Mouse (Mus musculus) hindbrain, embryonic 13.5 days (tissue): Measurements from ENCODE around the gene Bnipl. TPM values are rescaled to one million over a fixed set of nuclear protein-coding genes. Genes with fewer than 3 reads are reported as not detected.
A peak's percentile ranks its signal among the peaks of the same experiment; 100 is the strongest.

Experiments
- ATAC-seq: fragments of 200-750 bp; cut with Nextera tagmentation; 2 replicates; pipeline ENCODE4 v1.8.0; 2017; ENCODE audit warnings: moderate TSS enrichment; ENCODE audit not compliant: low FRiP score
- H3K27ac ChIP-seq: fragments of 300-500 bp; sonication (generic); 2 replicates; pipeline ENCODE4 v1.5.1; 2015; ENCODE audit warnings: inconsistent platforms, mild to moderate bottlenecking, moderate library complexity
- H3K27me3 ChIP-seq: fragments of 300-500 bp; sonication (generic); 2 replicates; pipeline ENCODE4 v1.6.1; 2015; ENCODE audit warnings: mild to moderate bottlenecking, inconsistent platforms
- H3K36me3 ChIP-seq: fragments of 300-500 bp; sonication (generic); 2 replicates; pipeline ENCODE4 v1.6.1; 2015; ENCODE audit warnings: mild to moderate bottlenecking, inconsistent platforms
- H3K4me1 ChIP-seq: fragments of 300-500 bp; sonication (generic); replicated peaks from 2 replicates; pipeline ENCODE4 v1.6.1; 2015; ENCODE audit warnings: inconsistent platforms
- H3K4me2 ChIP-seq: fragments of 300-500 bp; sonication (generic); 2 replicates; pipeline ENCODE4 v1.6.1; 2015; ENCODE audit warnings: inconsistent platforms, mild to moderate bottlenecking, moderate library complexity
- H3K4me3 ChIP-seq: fragments of 300-500 bp; sonication (generic); 2 replicates; pipeline ENCODE4 v1.5.1; 2015; ENCODE audit warnings: mild to moderate bottlenecking, inconsistent platforms
- H3K9ac ChIP-seq: fragments of 300-500 bp; sonication (generic); 2 replicates; pipeline ENCODE4 v1.6.1; 2015; ENCODE audit warnings: mild to moderate bottlenecking, inconsistent platforms
- H3K9me3 ChIP-seq: fragments of 300-500 bp; sonication (generic); 2 replicates; pipeline ENCODE4 v1.6.1; 2016; ENCODE audit warnings: inconsistent platforms
- WGBS: fragments of 180-500 bp; shearing (Covaris S2); methylation state at CpG from one replicate; pipeline ENCODE4 v1.1.7; 2015; 5-methylcytosine and 5-hydroxymethylcytosine counted together
- polyA plus RNA-seq: library from polyadenylated mRNA; unstranded; fragments of >200 nt; fragmentation: Nextera tagmentation; extraction: Ambion mirVana; gene quantifications from 2 replicates; pipeline ENCODE4 v1.2.1, GENCODE M21; 2015

Bnipl gene
- polyA plus RNA-seq, 1 experiment from 2014 or later, result 0.25 TPM

- Histone ChIP-seq H3K36me3 (peaks cover 7% of the 10 kb centered on the region; the same call in 1 of the 2 replicates), H3K4me3 (no peak overlapping the region), H3K27me3 (no peaks in the 10 kb centered on the region), H3K9ac (no peak overlapping the region), H3K27ac (no peak overlapping the region), H3K9me3 (no peaks in the 10 kb centered on the region), H3K4me2 (no peak overlapping the region), H3K4me1 (0 out of 2 replicates have a peak, but pooled peaks cover 5% of the 10 kb centered on the region)
- no peak for ATAC-seq
- 86% methylated on average over 6 of the region's 6 CpGs for WGBS
Observed at GRCm38 (mm10) chr3:95275161-95275560, 24.2 kb upstream of the Bnipl start.

- no peak overlapping the region for H3K9ac ChIP-seq
- no peak overlapping the region for H3K4me3 ChIP-seq
- H3K27ac ChIP-seq, result no peak overlapping the region
- H3K4me1 ChIP-seq, result no peaks in the 10 kb centered on the region
- WGBS, result 92% methylated on average over 4 of the region's 4 CpGs
- peaks cover 11% of the 10 kb centered on the region for H3K36me3 ChIP-seq
- no peak for ATAC-seq
- H3K27me3 ChIP-seq, result no peaks in the 10 kb centered on the region
- H3K4me2 ChIP-seq, result no peak overlapping the region
- H3K9me3 ChIP-seq, result no peaks in the 10 kb centered on the region
Observed at GRCm38 (mm10) chr3:95274453-95274852, 23.5 kb upstream of the Bnipl start.

GRCm38 (mm10) chr3:95273471-95273870 is 22.5 kb upstream of the Bnipl start:
- no peak overlapping the region for H3K9ac ChIP-seq
- H3K4me3 ChIP-seq, result no peak overlapping the region
- H3K9me3 ChIP-seq, result no peaks in the 10 kb centered on the region
- no peaks in the 10 kb centered on the region for H3K4me1 ChIP-seq
- H3K27ac ChIP-seq, result no peak overlapping the region
- peaks cover 19% of the 10 kb centered on the region for H3K36me3 ChIP-seq
- no peak overlapping the region for H3K4me2 ChIP-seq
- no peak for ATAC-seq
- 89% methylated on average over 5 of the region's 5 CpGs for WGBS
- H3K27me3 ChIP-seq, result no peaks in the 10 kb centered on the region

GRCm38 (mm10) chr3:95270766-95271364 is 19.9 kb upstream of the Bnipl start:
- Histone ChIP-seq H3K4me1 (no peaks in the 10 kb centered on the region), H3K36me3 (peaks cover 38% of the 10 kb centered on the region), H3K4me3 (no peak overlapping the region), H3K27me3 (no peaks in the 10 kb centered on the region), H3K9me3 (no peaks in the 10 kb centered on the region), H3K9ac (no peak overlapping the region), H3K27ac (no peak overlapping the region), H3K4me2 (no peak overlapping the region)
- no peak for ATAC-seq
- 89% methylated on average over 12 of the region's 12 CpGs for WGBS

- Histone ChIP-seq H3K27ac (no peak overlapping the region), H3K4me1 (no peaks in the 10 kb centered on the region), H3K36me3 (peaks cover 43% of the 10 kb centered on the region), H3K9ac (no peak overlapping the region), H3K9me3 (no peaks in the 10 kb centered on the region), H3K4me2 (no peak overlapping the region), H3K4me3 (no peak overlapping the region), H3K27me3 (no peaks in the 10 kb centered on the region)
- WGBS, result 87% methylated on average over 5 of the region's 5 CpGs
- no peak for ATAC-seq
Observed at GRCm38 (mm10) chr3:95269789-95270188, 18.8 kb upstream of the Bnipl start.

GRCm38 (mm10) chr3:95267855-95268254 is 16.9 kb upstream of the Bnipl start:
- H3K4me2 ChIP-seq, result no peak overlapping the region
- no peak overlapping the region for H3K27ac ChIP-seq
- H3K4me3 ChIP-seq, result no peak overlapping the region
- H3K27me3 ChIP-seq, result no peaks in the 10 kb centered on the region
- H3K36me3 ChIP-seq, result peaks cover 60% of the 10 kb centered on the region
- no peak overlapping the region for H3K9ac ChIP-seq
- H3K9me3 ChIP-seq, result no peaks in the 10 kb centered on the region
- no peaks in the 10 kb centered on the region for H3K4me1 ChIP-seq
- ATAC-seq, result no peak

- peaks cover 76% of the 10 kb centered on the region for H3K36me3 ChIP-seq
- no peak for ATAC-seq
- WGBS, result 97% methylated on average over 3 of the region's 3 CpGs
- H3K4me2 ChIP-seq, result no peak overlapping the region
- no peaks in the 10 kb centered on the region for H3K4me1 ChIP-seq
- H3K9me3 ChIP-seq, result no peaks in the 10 kb centered on the region
- no peak overlapping the region for H3K4me3 ChIP-seq
- no peak overlapping the region for H3K27ac ChIP-seq
- H3K27me3 ChIP-seq, result no peaks in the 10 kb centered on the region
- no peak overlapping the region for H3K9ac ChIP-seq
Observed at GRCm38 (mm10) chr3:95266052-95266451, 15.1 kb upstream of the Bnipl start.

- H3K36me3 ChIP-seq, result peaks cover 88% of the 10 kb centered on the region
- H3K27ac ChIP-seq, result no peak overlapping the region
Observed at GRCm38 (mm10) chr3:95264724-95265123, 13.7 kb upstream of the Bnipl start.

GRCm38 (mm10) chr3:95263089-95263739 is 12.2 kb upstream of the Bnipl start:
- H3K9ac ChIP-seq, result no peak overlapping the region
- ATAC-seq, result 0 out of 2 replicates have a peak, but pooled peaks have one; percentile 36
- 53% methylated on average over 11 of the region's 11 CpGs for WGBS
- H3K4me1 ChIP-seq, result no peaks in the 10 kb centered on the region
- no peaks in the 10 kb centered on the region for H3K27me3 ChIP-seq
- H3K9me3 ChIP-seq, result no peaks in the 10 kb centered on the region
- H3K4me2 ChIP-seq, result no peak overlapping the region
- no peak overlapping the region for H3K4me3 ChIP-seq
- H3K27ac ChIP-seq, result no peak overlapping the region
- peaks cover 89% of the 10 kb centered on the region for H3K36me3 ChIP-seq

More at GRCm38 (mm10) chr3:95264724-95265123, 13.7 kb upstream of the Bnipl start:
- ATAC-seq, result no peak
- Histone ChIP-seq H3K4me2 (no peak overlapping the region), H3K9ac (no peak overlapping the region), H3K27me3 (no peaks in the 10 kb centered on the region), H3K9me3 (no peaks in the 10 kb centered on the region), H3K4me3 (no peak overlapping the region), H3K4me1 (no peaks in the 10 kb centered on the region)
- 68% methylated on average over 1 of the region's 1 CpGs for WGBS

- Histone ChIP-seq H3K27me3 (no peaks in the 10 kb centered on the region), H3K36me3 (peaks cover 89% of the 10 kb centered on the region), H3K4me3 (no peak overlapping the region), H3K4me2 (no peak overlapping the region), H3K9me3 (no peaks in the 10 kb centered on the region), H3K27ac (no peak overlapping the region), H3K4me1 (no peaks in the 10 kb centered on the region), H3K9ac (no peak overlapping the region)
- no peak for ATAC-seq
- whole genome bisulfite sequencing, result 92% methylated on average over 4 of the region's 4 CpGs
Observed at GRCm38 (mm10) chr3:95261975-95262374, 11.0 kb upstream of the Bnipl start.

- H3K4me1 ChIP-seq, result no peaks in the 10 kb centered on the region
- no peak overlapping the region for H3K4me2 ChIP-seq
- no peak overlapping the region for H3K4me3 ChIP-seq
- no peaks in the 10 kb centered on the region for H3K27me3 ChIP-seq
- peaks cover 94% of the 10 kb centered on the region for H3K36me3 ChIP-seq
- WGBS, result 89% methylated on average over 5 of the region's 5 CpGs
- H3K9me3 ChIP-seq, result no peaks in the 10 kb centered on the region
- H3K9ac ChIP-seq, result no peak overlapping the region
- ATAC-seq, result no peak
- no peak overlapping the region for H3K27ac ChIP-seq
Observed at GRCm38 (mm10) chr3:95256931-95257330, 5.9 kb upstream of the Bnipl start.

- ATAC-seq, result no peak
- 83% methylated on average over 5 of the region's 5 CpGs for WGBS
- no peaks in the 10 kb centered on the region for H3K27me3 ChIP-seq
- peaks cover 52% of the 10 kb centered on the region for H3K36me3 ChIP-seq
- no peak overlapping the region for H3K27ac ChIP-seq
- H3K9me3 ChIP-seq, result 0 out of 2 replicates have a peak, but pooled peaks cover 1% of the 10 kb centered on the region
- H3K9ac ChIP-seq, result no peak overlapping the region
- no peaks in the 10 kb centered on the region for H3K4me1 ChIP-seq
- H3K4me3 ChIP-seq, result no peak overlapping the region
- no peak overlapping the region for H3K4me2 ChIP-seq
Observed at GRCm38 (mm10) chr3:95250361-95250760, 632 bp downstream of the Bnipl start.
